Mouse (Mus musculus) small intestine, adult 2 months (tissue): ENCODE results near the gene Cwh43. TPM values are rescaled to one million over a fixed set of nuclear protein-coding genes. Genes with fewer than 3 reads are reported as not detected.

Source experiments
- H3K27ac ChIP-seq: fragments of 200-500 bp; 2 replicates; pipeline ENCODE4 v1.5.1; 2012; ENCODE audit warnings: low read depth, low read length, control low read depth, inconsistent platforms; ENCODE audit not compliant: insufficient read depth
- H3K27me3 ChIP-seq: fragments of 200-500 bp; 2 replicates; pipeline ENCODE4 v1.6.1; 2012; ENCODE audit warnings: mild to moderate bottlenecking, moderate library complexity, low read length, inconsistent platforms; ENCODE audit not compliant: control insufficient read depth, insufficient read depth
- H3K36me3 ChIP-seq: fragments of 200-500 bp; 2 replicates; pipeline ENCODE4 v1.6.1; 2012; ENCODE audit warnings: mild to moderate bottlenecking, low read length, control low read depth, inconsistent platforms; ENCODE audit not compliant: control insufficient read depth, insufficient read depth
- H3K4me1 ChIP-seq: fragments of 200-500 bp; 2 replicates; pipeline ENCODE4 v1.6.1; 2012; ENCODE audit warnings: low read length, inconsistent platforms, mixed read lengths; ENCODE audit not compliant: control insufficient read depth, insufficient read depth, insufficient read length
- H3K4me3 ChIP-seq: fragments of 200-500 bp; 2 replicates; pipeline ENCODE4 v1.5.1; 2012; ENCODE audit warnings: low read depth, mild to moderate bottlenecking, control low read depth, inconsistent platforms, low read length, moderate library complexity
- CTCF ChIP-seq: fragments of 200-500 bp; IDR thresholded peaks from 2 replicates; pipeline ENCODE4 v1.5.1; 2012; ENCODE audit warnings: low read depth, mild to moderate bottlenecking, control low read depth, inconsistent platforms, low read length, moderate library complexity, mixed read lengths; ENCODE audit not compliant: insufficient replicate concordance, insufficient read length; ENCODE audit errors: extremely low read depth
- POLR2A ChIP-seq: fragments of 200-500 bp; IDR thresholded peaks from 2 replicates; pipeline ENCODE4 v1.6.1; 2012; ENCODE audit warnings: low read depth, mild to moderate bottlenecking, control low read depth, inconsistent platforms, low read length, moderate library complexity
- WGBS: fragments of 180-500 bp; shearing (Covaris S2); methylation state at CpG from one replicate; pipeline ENCODE4 v1.1.7; 2018; 5-methylcytosine and 5-hydroxymethylcytosine counted together
- polyA plus RNA-seq: library from polyadenylated mRNA; depleted of rRNA; stranded (reverse); fragments of >200 nt; gene quantifications from 2 replicates; pipeline ENCODE4 v1.2.3, GENCODE M21; 2012; rRNA removed

Cwh43 gene
- polyA plus RNA-seq, 1 experiment = 0.32 TPM

- TF ChIP-seq POLR2A (no peak), CTCF (no peak)
- H3K4me3 ChIP-seq = no peak overlapping the region
- H3K36me3 ChIP-seq = no peaks in the 10 kb centered on the region
- no peak overlapping the region for H3K27ac ChIP-seq
- no peaks in the 10 kb centered on the region for H3K27me3 ChIP-seq
- H3K4me1 ChIP-seq = peaks cover 13% of the 10 kb centered on the region
- 76% methylated on average over 3 of the region's 3 CpGs for WGBS
Measured at GRCm38 (mm10) chr5:73497401-73497800, 91.5 kb downstream of the Cwh43 start.

DNA sequence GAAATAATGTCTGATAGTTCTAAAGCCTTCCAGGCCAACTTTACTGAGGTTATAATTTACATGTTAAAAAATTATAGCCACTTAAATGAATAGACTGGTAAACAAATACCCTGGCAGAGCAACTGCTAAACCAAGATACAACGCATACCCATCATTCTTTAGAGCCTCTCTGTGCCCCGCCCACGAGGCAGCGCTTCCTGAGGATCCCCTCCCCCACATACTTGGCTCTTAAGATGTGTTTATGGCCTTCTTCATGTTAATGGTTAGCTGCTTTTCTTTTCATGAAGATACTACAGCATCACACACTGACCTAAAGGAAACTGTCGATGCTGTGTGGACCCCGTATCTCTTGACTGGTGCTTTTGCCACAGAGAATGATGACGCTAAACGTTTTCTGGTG lies 92.7 kb downstream of the Cwh43 start:
- Histone ChIP-seq H3K4me1 (peaks cover 14% of the 10 kb centered on the region), H3K36me3 (no peaks in the 10 kb centered on the region), H3K27ac (no peak overlapping the region), H3K27me3 (no peaks in the 10 kb centered on the region), H3K4me3 (no peak overlapping the region)
- TF ChIP-seq CTCF (no peak), POLR2A (no peak)
- 42% methylated on average over 8 of the region's 8 CpGs for WGBS

DNA sequence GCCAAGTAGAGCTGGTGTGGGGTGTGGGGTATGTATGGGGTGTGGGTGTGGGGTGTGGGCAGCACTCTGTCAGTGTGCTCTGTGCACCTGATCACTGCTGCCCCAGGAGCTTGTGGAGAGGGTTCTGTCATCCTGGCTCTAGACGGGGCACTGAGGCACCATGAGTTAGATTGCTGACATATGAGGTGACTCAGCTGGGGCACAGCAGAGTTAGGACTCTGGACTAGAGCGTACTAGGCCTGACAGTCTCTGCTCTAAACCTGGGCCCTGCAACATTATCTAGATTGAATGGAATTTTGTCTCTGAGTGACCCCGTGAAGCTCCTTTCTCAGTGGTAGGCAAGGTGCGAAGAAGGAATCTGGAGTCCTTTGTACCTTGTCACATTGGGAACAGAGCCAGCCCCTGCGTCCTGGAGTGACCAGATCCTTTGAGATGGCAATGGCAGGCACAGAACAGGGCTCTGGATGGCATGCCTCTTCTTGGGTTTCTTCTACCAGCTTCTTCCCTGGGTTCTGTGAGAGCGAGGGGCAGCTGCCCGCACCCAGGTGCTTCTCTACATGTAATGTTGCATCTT lies 95.1 kb downstream of the Cwh43 start:
- no peaks in the 10 kb centered on the region for H3K27me3 ChIP-seq
- peaks cover 14% of the 10 kb centered on the region for H3K4me1 ChIP-seq
- no peak overlapping the region for H3K4me3 ChIP-seq
- TF ChIP-seq CTCF (no peak), POLR2A (no peak)
- no peak overlapping the region; the same call in 1 of the 2 replicates for H3K27ac ChIP-seq
- no peaks in the 10 kb centered on the region for H3K36me3 ChIP-seq
- 51% methylated on average over 7 of the region's 7 CpGs for WGBS

DNA sequence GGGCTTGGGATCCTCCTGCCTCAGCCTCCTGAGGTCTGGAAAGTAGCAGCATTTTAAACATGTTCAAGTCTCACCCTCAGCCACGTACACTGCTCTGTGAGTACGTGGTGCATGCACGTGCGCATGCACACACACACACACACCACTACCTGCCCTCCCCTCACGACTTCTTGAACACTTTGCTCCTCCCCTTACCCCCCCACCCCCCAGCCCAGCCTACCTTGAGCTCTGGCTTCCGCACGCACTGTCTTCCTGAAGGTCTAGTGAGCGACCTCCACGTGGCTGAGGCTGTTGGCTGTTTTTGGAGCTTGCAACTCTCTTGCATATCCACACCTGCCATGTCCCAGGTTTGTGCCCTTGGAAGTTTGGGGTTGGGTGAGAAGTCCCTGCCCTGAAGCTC lies 96.5 kb downstream of the Cwh43 start:
- H3K27ac ChIP-seq = no peak overlapping the region
- 87% methylated on average over 9 of the region's 9 CpGs for WGBS
- H3K27me3 ChIP-seq = no peaks in the 10 kb centered on the region
- peaks cover 14% of the 10 kb centered on the region for H3K4me1 ChIP-seq
- H3K36me3 ChIP-seq = no peaks in the 10 kb centered on the region
- no peak for TF ChIP-seq CTCF
- TF ChIP-seq POLR2A = no peak
- no peak overlapping the region for H3K4me3 ChIP-seq

Other genes with a start within 250 kb of the Cwh43 start
- gene Fryl, start 149.5 kb upstream of the Cwh43 start, polyA plus RNA-seq = 44.6 and 104 TPM in 2 replicates
- gene Ociad1, start 113.3 kb upstream of the Cwh43 start, polyA plus RNA-seq = 14.8 and 16.0 TPM in 2 replicates
- gene Ociad2, start 65.0 kb upstream of the Cwh43 start, polyA plus RNA-seq = 10.6 and 12.7 TPM in 2 replicates
- gene Dcun1d4, start 74.9 kb downstream of the Cwh43 start, polyA plus RNA-seq = 1.6 and 2.8 TPM in 2 replicates
- gene Lrrc66, start 226.5 kb downstream of the Cwh43 start, polyA plus RNA-seq = 6.2 and 14.8 TPM in 2 replicates
- gene Sgcb, start 241.7 kb downstream of the Cwh43 start, polyA plus RNA-seq = 0.67 and 1.1 TPM in 2 replicates
- 0.14 TPM in 1 of 2 replicates, not detected in the other for gene Spata18, start 245.3 kb downstream of the Cwh43 start, polyA plus RNA-seq